ENCODE assay signal across 8 mouse cellular contexts in the genomic region with DNA sequence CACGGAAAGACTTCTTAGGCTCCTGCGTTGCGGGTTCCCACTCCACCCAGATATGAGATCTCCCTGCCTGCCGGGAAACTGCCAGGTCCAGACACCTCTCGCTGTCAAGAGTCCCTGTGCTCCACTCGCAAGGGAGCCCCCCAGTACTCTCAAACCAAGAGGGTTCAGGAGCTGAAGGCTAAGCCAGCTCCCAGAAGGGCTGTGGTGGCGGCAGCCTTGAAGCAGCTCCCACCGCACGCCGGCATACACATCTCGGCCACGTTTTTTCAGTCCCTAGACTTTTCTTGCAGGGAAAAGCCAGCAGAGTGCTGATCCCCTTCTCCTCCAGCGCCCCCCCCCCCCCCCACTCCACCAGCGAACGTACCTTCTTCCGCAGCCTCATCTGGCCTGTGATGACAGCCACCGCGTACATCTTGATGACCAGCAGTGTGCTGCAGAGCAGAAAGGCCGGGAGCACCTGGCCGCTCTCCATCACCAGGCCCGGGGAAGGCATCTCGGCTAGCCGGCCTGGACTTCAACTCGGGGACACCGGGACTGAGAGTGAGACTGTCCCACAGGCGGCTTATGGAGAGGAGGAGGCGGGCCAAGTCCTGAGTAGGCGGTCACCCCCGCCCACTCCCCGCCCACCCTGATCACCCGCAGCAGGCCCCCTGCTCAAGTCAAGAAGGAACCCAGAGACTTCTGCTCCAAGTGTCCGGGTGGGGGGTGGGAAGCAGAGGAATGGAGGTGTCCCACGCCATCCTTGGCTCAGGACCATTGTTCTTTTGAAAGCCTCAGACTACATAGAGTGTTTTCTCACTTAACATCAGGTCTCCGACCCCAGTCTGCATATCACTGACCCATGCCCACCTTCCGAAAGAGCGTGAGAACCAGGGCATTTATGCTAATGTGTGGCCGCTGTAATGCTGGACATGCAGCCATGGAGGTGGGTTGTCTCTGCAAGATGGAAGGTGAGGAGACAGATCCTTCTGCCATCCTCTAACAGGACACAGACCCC. TPM values are rescaled to one million over a fixed set of nuclear protein-coding genes. Genes with fewer than 3 reads are reported as not detected.
DNase-seq lines count a peak whose midpoint lies in the region; ATAC-seq and TF ChIP-seq lines count a peak whose summit lies in the region.

No protein-coding gene starts in this region.

- H3K27me3 ChIP-seq in embryonic facial prominence, embryonic 11.5 days (ENCODE audit: control insufficient read depth, insufficient read depth, low read length): no peaks in the 10 kb centered on the region
- 0 out of 2 replicates have a peak, but pooled peaks cover 4% of the 10 kb centered on the region for H3K27me3 ChIP-seq in hindbrain, embryonic 15.5 days
- peaks cover 2% of the 10 kb centered on the region; the same call in 1 of the 2 replicates for H3K27me3 ChIP-seq in lung, embryonic 16.5 days (ENCODE audit: control insufficient read depth, insufficient read depth, low read depth, low read length)

- peak; percentile 60 for ATAC-seq in embryonic facial prominence, embryonic 11.5 days (replicated peaks; ENCODE audit: insufficient number of reproducible peaks, low FRiP score, low TSS enrichment, low read depth)
- peak; percentile 51; the same call in 1 of the 2 replicates for ATAC-seq in hindbrain, embryonic 15.5 days (ENCODE audit: low FRiP score, low read depth)
- peak; percentile 89 for ATAC-seq in lung, embryonic 16.5 days (ENCODE audit: low read depth)

- 10% methylated on average over 36 of the region's 37 CpGs for WGBS in embryonic facial prominence, embryonic 11.5 days
- WGBS in hindbrain, embryonic 15.5 days: 12% methylated on average over 35 of the region's 37 CpGs
- WGBS in lung, embryonic 16.5 days: 8% methylated on average over 35 of the region's 37 CpGs

- peak overlapping the region; percentile 33 for H3K4me3 ChIP-seq in left cerebral cortex, adult 2 months
- peak overlapping the region; percentile 44 for H3K4me3 ChIP-seq in embryonic facial prominence, embryonic 11.5 days (ENCODE audit: low read depth, low read length)
- H3K4me3 ChIP-seq in hindbrain, embryonic 15.5 days: peak overlapping the region; percentile 37
- peak overlapping the region; percentile 55 for H3K4me3 ChIP-seq in lung, embryonic 16.5 days (ENCODE audit: low read length)

- no peak overlapping the region for H3K27ac ChIP-seq in left cerebral cortex, adult 2 months
- H3K27ac ChIP-seq in embryonic facial prominence, embryonic 11.5 days (replicated peaks; ENCODE audit: low read depth, low read length): no peak overlapping the region
- H3K27ac ChIP-seq in hindbrain, embryonic 15.5 days (replicated peaks): no peak overlapping the region
- no peak overlapping the region for H3K27ac ChIP-seq in lung, embryonic 16.5 days (ENCODE audit: low read length)

- H3K9me3 ChIP-seq in embryonic facial prominence, embryonic 11.5 days (replicated peaks; ENCODE audit: control insufficient read depth, low read length): no peaks in the 10 kb centered on the region
- no peaks in the 10 kb centered on the region for H3K9me3 ChIP-seq in hindbrain, embryonic 15.5 days
- H3K9me3 ChIP-seq in lung, embryonic 16.5 days (ENCODE audit: control insufficient read depth, low read length): no peaks in the 10 kb centered on the region

- no peak for TF ChIP-seq CTCF in left cerebral cortex, adult 2 months (IDR thresholded peaks at IDR 0.05)

- no peaks in the 10 kb centered on the region for H3K36me3 ChIP-seq in embryonic facial prominence, embryonic 11.5 days (replicated peaks; ENCODE audit: control insufficient read depth, insufficient read depth, low read depth, low read length)
- H3K36me3 ChIP-seq in hindbrain, embryonic 15.5 days: no peaks in the 10 kb centered on the region
- no peaks in the 10 kb centered on the region for H3K36me3 ChIP-seq in lung, embryonic 16.5 days (ENCODE audit: control insufficient read depth, insufficient read depth, low read length)

- peak overlapping the region; percentile 60 for H3K9ac ChIP-seq in embryonic facial prominence, embryonic 11.5 days (replicated peaks; ENCODE audit: low read length)
- H3K9ac ChIP-seq in hindbrain, embryonic 15.5 days: peak overlapping the region; percentile 39
- H3K9ac ChIP-seq in lung, embryonic 16.5 days (ENCODE audit: low read length): peak overlapping the region; percentile 70

- peaks cover 5% of the 10 kb centered on the region; the same call in 1 of the 2 replicates for H3K4me1 ChIP-seq in embryonic facial prominence, embryonic 11.5 days (ENCODE audit: control insufficient read depth, insufficient read depth, low read length)
- peaks cover 12% of the 10 kb centered on the region for H3K4me1 ChIP-seq in hindbrain, embryonic 15.5 days (replicated peaks)
- peaks cover 19% of the 10 kb centered on the region; the same call in 1 of the 2 replicates for H3K4me1 ChIP-seq in lung, embryonic 16.5 days (replicated peaks; ENCODE audit: control insufficient read depth, insufficient read depth, low read length)

- no peak for DNase-seq in left cerebral cortex, adult 2 months (ENCODE audit: extremely low spot score in 1 of 2, low spot score in 2 of 2)
- no peak for DNase-seq in left cerebral cortex, adult 11 months (ENCODE audit: low spot score)
- DNase-seq in embryonic facial prominence, embryonic 11.5 days (ENCODE audit: low spot score): peak; percentile 69
- DNase-seq in layer of hippocampus, postnatal 14 days (ENCODE audit: low spot score in 2 of 2): no peak
- no peak for DNase-seq in right cerebral cortex, postnatal 10 days (ENCODE audit: low spot score in 2 of 2)
- DNase-seq in cerebellum, adult 11-12 months: no peak

- intact Hi-C loops in left cerebral cortex, adult 2 months (cut with DNase I): no loop called here

- peak overlapping the region; percentile 82 for H3K4me2 ChIP-seq in embryonic facial prominence, embryonic 11.5 days (ENCODE audit: low read depth, low read length)
- peak overlapping the region; percentile 72 for H3K4me2 ChIP-seq in hindbrain, embryonic 15.5 days
- H3K4me2 ChIP-seq in lung, embryonic 16.5 days (ENCODE audit: low read depth, low read length): peak overlapping the region; percentile 69

RNA-seq across cellular contexts. Expression of a gene that starts 26.6 kb away (rescaled TPM):
- total RNA-seq in left cerebral cortex, adult 2 months (2021): 1 to 10 TPM; 5.1 to 6.9 TPM
- polyA plus RNA-seq in embryonic facial prominence, embryonic 11.5 days (2014; fragmentation: Nextera tagmentation; extraction: Ambion mirVana): 9.1 and 9.3 TPM in 2 replicates
- polyA plus RNA-seq in hindbrain, embryonic 15.5 days (2015; fragmentation: Nextera tagmentation; extraction: Ambion mirVana): 5.4 and 5.6 TPM in 2 replicates
- polyA plus RNA-seq in lung, embryonic 16.5 days (2015; fragmentation: Nextera tagmentation; extraction: Ambion mirVana): 27.9 and 30.3 TPM in 2 replicates
- 1 to 10 TPM; 4.4 to 5.8 TPM for total RNA-seq in layer of hippocampus, postnatal 14 days (2021)

RNA-seq across cellular contexts. Expression of a gene that starts 49.7 kb away (rescaled TPM):
- 10 to 100 TPM; 28.0 to 32.9 TPM for total RNA-seq in left cerebral cortex, adult 2 months (2021)
- polyA plus RNA-seq in embryonic facial prominence, embryonic 11.5 days (2014; fragmentation: Nextera tagmentation; extraction: Ambion mirVana): 26.0 and 28.4 TPM in 2 replicates
- polyA plus RNA-seq in hindbrain, embryonic 15.5 days (2015; fragmentation: Nextera tagmentation; extraction: Ambion mirVana): 18.8 and 19.6 TPM in 2 replicates
- polyA plus RNA-seq in lung, embryonic 16.5 days (2015; fragmentation: Nextera tagmentation; extraction: Ambion mirVana): 35.0 and 38.4 TPM in 2 replicates
- total RNA-seq in layer of hippocampus, postnatal 14 days (2021): 10 to 100 TPM; 38.8 TPM
